Mouse (Mus musculus): ENCODE measurements around the gene Perm1.

- TF ChIP-seq POLR2A (IDR thresholded peaks at IDR 0.05; ENCODE audit: low read depth, low read length) (no peak), CTCF (conservative IDR thresholded peaks at IDR 0.05; ENCODE audit: insufficient read depth, insufficient read length, low read depth, low read length) (no peak)
Observed at GRCm38 (mm10) chr4:156234021-156234501, 18.4 kb downstream of the Perm1 start.

Measured in kidney, adult 2 months (tissue).